Mouse (Mus musculus): ENCODE measurements around the gene Slc32a1. TPM values are rescaled to one million over a fixed set of nuclear protein-coding genes. Genes with fewer than 3 reads are reported as not detected.

The Slc32a1 gene
- polyA plus RNA-seq, 1 experiment from 2014 or later = not detected

GRCm38 (mm10) chr2:158612671-158613250 lies 2.2 kb downstream of the Slc32a1 start:
- peaks cover 100% of the 10 kb centered on the region for H3K27me3 ChIP-seq (ENCODE audit: insufficient read depth, low read length)
- 7% methylated on average over 10 of the region's 10 CpGs for WGBS
- H3K27ac ChIP-seq (ENCODE audit: low read depth) = no peak overlapping the region
- no peak overlapping the region for H3K4me3 ChIP-seq (ENCODE audit: low read depth, low read length)
- no peak overlapping the region for H3K4me2 ChIP-seq
- DNase-seq (peak; percentile 13), ATAC-seq (ENCODE audit: insufficient read depth) (no peak)
- no peaks in the 10 kb centered on the region for H3K9me3 ChIP-seq (ENCODE audit: low read depth, low read length)
- no peak overlapping the region for H3K9ac ChIP-seq
- no peaks in the 10 kb centered on the region for H3K36me3 ChIP-seq (ENCODE audit: insufficient read depth)
- TF ChIP-seq CTCF (IDR thresholded peaks at IDR 0.05; ENCODE audit: low read depth) = no peak
- no peaks in the 10 kb centered on the region for H3K4me1 ChIP-seq (ENCODE audit: insufficient read depth)

- TF ChIP-seq CTCF (IDR thresholded peaks at IDR 0.05; ENCODE audit: low read depth) = peak; percentile 60
- H3K4me1 ChIP-seq (ENCODE audit: insufficient read depth) = no peaks in the 10 kb centered on the region
- H3K27me3 ChIP-seq (ENCODE audit: insufficient read depth, low read length) = peaks cover 97% of the 10 kb centered on the region
- 3% methylated on average over 53 of the region's 53 CpGs for WGBS
- no peaks in the 10 kb centered on the region for H3K36me3 ChIP-seq (ENCODE audit: insufficient read depth)
- H3K9me3 ChIP-seq (ENCODE audit: low read depth, low read length) = no peaks in the 10 kb centered on the region
- DNase-seq (peak; percentile 75), ATAC-seq (ENCODE audit: insufficient read depth) (no peak)
- no peak overlapping the region for H3K4me3 ChIP-seq (ENCODE audit: low read depth, low read length)
- no peak overlapping the region for H3K27ac ChIP-seq (ENCODE audit: low read depth)
- no peak overlapping the region for H3K4me2 ChIP-seq
- H3K9ac ChIP-seq = no peak overlapping the region
These were observed 3.2 kb downstream of the Slc32a1 start for GRCm38 (mm10) chr2:158613541-158614417.

GRCm38 (mm10) chr2:158614418-158614955 lies 3.9 kb downstream of the Slc32a1 start:
- H3K9me3 ChIP-seq (ENCODE audit: low read depth, low read length) = no peaks in the 10 kb centered on the region
- DNase-seq = no peak
- 0 out of 2 replicates have a peak overlapping the region, but pooled peaks have one; percentile 1 for H3K4me2 ChIP-seq
- no peak overlapping the region for H3K4me3 ChIP-seq (ENCODE audit: low read depth, low read length)
- no peaks in the 10 kb centered on the region for H3K4me1 ChIP-seq (ENCODE audit: insufficient read depth)
- no peak for ATAC-seq (ENCODE audit: insufficient read depth)
- 3% methylated on average over 47 of the region's 47 CpGs for WGBS
- H3K27ac ChIP-seq (ENCODE audit: low read depth) = no peak overlapping the region
- no peak for TF ChIP-seq CTCF (IDR thresholded peaks at IDR 0.05; ENCODE audit: low read depth)
- no peak overlapping the region for H3K9ac ChIP-seq
- H3K27me3 ChIP-seq (ENCODE audit: insufficient read depth, low read length) = peaks cover 91% of the 10 kb centered on the region
- H3K36me3 ChIP-seq (ENCODE audit: insufficient read depth) = no peaks in the 10 kb centered on the region

- H3K36me3 ChIP-seq (ENCODE audit: insufficient read depth) = no peaks in the 10 kb centered on the region
- H3K4me2 ChIP-seq = no peak overlapping the region
- H3K9me3 ChIP-seq (ENCODE audit: low read depth, low read length) = no peaks in the 10 kb centered on the region
- H3K4me3 ChIP-seq (ENCODE audit: low read depth, low read length) = no peak overlapping the region
- WGBS = 4% methylated on average over 24 of the region's 24 CpGs
- no peak for TF ChIP-seq CTCF (IDR thresholded peaks at IDR 0.05; ENCODE audit: low read depth)
- peaks cover 86% of the 10 kb centered on the region for H3K27me3 ChIP-seq (ENCODE audit: insufficient read depth, low read length)
- H3K27ac ChIP-seq (ENCODE audit: low read depth) = no peak overlapping the region
- H3K9ac ChIP-seq = no peak overlapping the region
- no peaks in the 10 kb centered on the region for H3K4me1 ChIP-seq (ENCODE audit: insufficient read depth)
- ATAC-seq (ENCODE audit: insufficient read depth) = no peak
- DNase-seq = no peak
These were observed 4.7 kb downstream of the Slc32a1 start for GRCm38 (mm10) chr2:158615161-158615680.

- peaks cover 81% of the 10 kb centered on the region for H3K27me3 ChIP-seq (ENCODE audit: insufficient read depth, low read length)
- no peak overlapping the region for H3K9ac ChIP-seq
- no peak overlapping the region for H3K27ac ChIP-seq (ENCODE audit: low read depth)
- no peaks in the 10 kb centered on the region for H3K4me1 ChIP-seq (ENCODE audit: insufficient read depth)
- H3K4me3 ChIP-seq (ENCODE audit: low read depth, low read length) = no peak overlapping the region
- ATAC-seq (ENCODE audit: insufficient read depth) (no peak), DNase-seq (no peak)
- no peaks in the 10 kb centered on the region for H3K9me3 ChIP-seq (ENCODE audit: low read depth, low read length)
- no peak for TF ChIP-seq CTCF (IDR thresholded peaks at IDR 0.05; ENCODE audit: low read depth)
- H3K36me3 ChIP-seq (ENCODE audit: insufficient read depth) = no peaks in the 10 kb centered on the region
- no peak overlapping the region for H3K4me2 ChIP-seq
- WGBS = 3% methylated on average over 13 of the region's 13 CpGs
These were observed 5.1 kb downstream of the Slc32a1 start for GRCm38 (mm10) chr2:158615702-158616101.

- no peaks in the 10 kb centered on the region for H3K4me1 ChIP-seq (ENCODE audit: insufficient read depth)
- no peak overlapping the region for H3K4me3 ChIP-seq (ENCODE audit: low read depth, low read length)
- no peak for ATAC-seq (ENCODE audit: insufficient read depth)
- no peak overlapping the region for H3K27ac ChIP-seq (ENCODE audit: low read depth)
- no peak overlapping the region for H3K9ac ChIP-seq
- no peaks in the 10 kb centered on the region for H3K9me3 ChIP-seq (ENCODE audit: low read depth, low read length)
- DNase-seq = no peak
- H3K27me3 ChIP-seq (ENCODE audit: insufficient read depth, low read length) = peaks cover 75% of the 10 kb centered on the region
- TF ChIP-seq CTCF (IDR thresholded peaks at IDR 0.05; ENCODE audit: low read depth) = no peak
- no peak overlapping the region for H3K4me2 ChIP-seq
- no peaks in the 10 kb centered on the region for H3K36me3 ChIP-seq (ENCODE audit: insufficient read depth)
- WGBS = under 1% methylated on average over 12 of the region's 12 CpGs
These were observed 5.7 kb downstream of the Slc32a1 start for GRCm38 (mm10) chr2:158616296-158616695.

GRCm38 (mm10) chr2:158616790-158617189 lies 6.2 kb downstream of the Slc32a1 start:
- H3K4me3 ChIP-seq (ENCODE audit: low read depth, low read length) = no peak overlapping the region
- no peaks in the 10 kb centered on the region for H3K9me3 ChIP-seq (ENCODE audit: low read depth, low read length)
- DNase-seq (no peak), ATAC-seq (ENCODE audit: insufficient read depth) (no peak)
- H3K4me1 ChIP-seq (ENCODE audit: insufficient read depth) = no peaks in the 10 kb centered on the region
- H3K27ac ChIP-seq (ENCODE audit: low read depth) = no peak overlapping the region
- 10% methylated on average over 11 of the region's 11 CpGs for WGBS
- H3K9ac ChIP-seq = no peak overlapping the region
- TF ChIP-seq CTCF (IDR thresholded peaks at IDR 0.05; ENCODE audit: low read depth) = no peak
- H3K27me3 ChIP-seq (ENCODE audit: insufficient read depth, low read length) = peaks cover 70% of the 10 kb centered on the region
- no peak overlapping the region for H3K4me2 ChIP-seq
- no peaks in the 10 kb centered on the region for H3K36me3 ChIP-seq (ENCODE audit: insufficient read depth)

Measured in lung, embryonic 14.5 days (tissue).